Mouse (Mus musculus): Measurements from ENCODE around the gene Aldh1a3. TPM values are rescaled to one million over a fixed set of nuclear protein-coding genes. Genes with fewer than 3 reads are reported as not detected.

Aldh1a3 gene
- polyA plus RNA-seq, 1 experiment from 2014 or later, result 1.7 TPM

GRCm38 (mm10) chr7:66427053-66427436 is 272 bp downstream of the Aldh1a3 start:
- DNase-seq (ENCODE audit: low spot score) (no peak), ATAC-seq (peak; percentile 13; the same call in 1 of the 2 replicates)
- H3K9ac ChIP-seq (replicated peaks; ENCODE audit: low read depth), result no peak overlapping the region
- no peaks in the 10 kb centered on the region for H3K9me3 ChIP-seq (ENCODE audit: low read length)
- WGBS, result 2% methylated on average over 22 of the region's 23 CpGs
- H3K27ac ChIP-seq (ENCODE audit: low read length), result no peak overlapping the region
- H3K4me1 ChIP-seq (ENCODE audit: insufficient read depth, low read depth, low read length), result peaks cover 4% of the 10 kb centered on the region; the same call in 1 of the 2 replicates
- H3K36me3 ChIP-seq (ENCODE audit: insufficient read depth, low read length), result no peaks in the 10 kb centered on the region
- peak overlapping the region; percentile 44 for H3K4me3 ChIP-seq (ENCODE audit: low read depth, low read length)
- no peak for TF ChIP-seq EP300 (IDR thresholded peaks at IDR 0.05)
- TF ChIP-seq CTCF (IDR thresholded peaks at IDR 0.05), result no peak
- peak overlapping the region; percentile 82 for H3K4me2 ChIP-seq (replicated peaks; ENCODE audit: low read depth, low read length)
- peaks cover 34% of the 10 kb centered on the region for H3K27me3 ChIP-seq (replicated peaks; ENCODE audit: insufficient read depth, low read length)

GRCm38 (mm10) chr7:66421903-66422302 is 5.4 kb downstream of the Aldh1a3 start:
- peaks cover 17% of the 10 kb centered on the region for H3K27me3 ChIP-seq (replicated peaks; ENCODE audit: insufficient read depth, low read length)
- no peak overlapping the region for H3K4me3 ChIP-seq (ENCODE audit: low read depth, low read length)
- ATAC-seq, result no peak
- TF ChIP-seq EP300 (IDR thresholded peaks at IDR 0.05) (no peak), CTCF (IDR thresholded peaks at IDR 0.05) (no peak)
- no peak overlapping the region for H3K27ac ChIP-seq (ENCODE audit: low read length)
- H3K4me2 ChIP-seq (replicated peaks; ENCODE audit: low read depth, low read length), result no peak overlapping the region
- DNase-seq (ENCODE audit: low spot score), result no peak
- H3K36me3 ChIP-seq (ENCODE audit: insufficient read depth, low read length), result no peaks in the 10 kb centered on the region
- WGBS, result 67% methylated on average over 8 of the region's 8 CpGs
- no peaks in the 10 kb centered on the region for H3K9me3 ChIP-seq (ENCODE audit: low read length)
- H3K9ac ChIP-seq (replicated peaks; ENCODE audit: low read depth), result no peak overlapping the region
- H3K4me1 ChIP-seq (ENCODE audit: insufficient read depth, low read depth, low read length), result no peaks in the 10 kb centered on the region; the same call in 1 of the 2 replicates

- H3K9ac ChIP-seq (replicated peaks; ENCODE audit: low read depth), result no peak overlapping the region
- no peak overlapping the region for H3K4me3 ChIP-seq (ENCODE audit: low read depth, low read length)
- H3K4me2 ChIP-seq (replicated peaks; ENCODE audit: low read depth, low read length), result no peak overlapping the region
- no peak for TF ChIP-seq EP300 (IDR thresholded peaks at IDR 0.05)
- no peak for TF ChIP-seq CTCF (IDR thresholded peaks at IDR 0.05)
- H3K9me3 ChIP-seq (ENCODE audit: low read length), result no peaks in the 10 kb centered on the region
- no peaks in the 10 kb centered on the region for H3K4me1 ChIP-seq (ENCODE audit: insufficient read depth, low read depth, low read length)
- H3K27ac ChIP-seq (ENCODE audit: low read length), result no peak overlapping the region
- ATAC-seq (no peak), DNase-seq (ENCODE audit: low spot score) (no peak)
- no peaks in the 10 kb centered on the region for H3K27me3 ChIP-seq (replicated peaks; ENCODE audit: insufficient read depth, low read length)
- H3K36me3 ChIP-seq (ENCODE audit: insufficient read depth, low read length), result no peaks in the 10 kb centered on the region
- 40% methylated on average over 12 of the region's 12 CpGs for WGBS
These were observed 8.3 kb downstream of the Aldh1a3 start for GRCm38 (mm10) chr7:66418981-66419380.

- no peaks in the 10 kb centered on the region for H3K27me3 ChIP-seq (replicated peaks; ENCODE audit: insufficient read depth, low read length)
- WGBS, result 60% methylated on average over 4 of the region's 4 CpGs
These were observed 10.5 kb downstream of the Aldh1a3 start for GRCm38 (mm10) chr7:66416829-66417228.

GRCm38 (mm10) chr7:66413093-66413492 is 14.2 kb downstream of the Aldh1a3 start:
- DNase-seq (ENCODE audit: low spot score), result no peak
- 75% methylated on average over 7 of the region's 7 CpGs for WGBS
- no peak overlapping the region for H3K4me3 ChIP-seq (ENCODE audit: low read depth, low read length)
- TF ChIP-seq EP300 (IDR thresholded peaks at IDR 0.05) (no peak), CTCF (IDR thresholded peaks at IDR 0.05) (no peak)
- H3K27me3 ChIP-seq (replicated peaks; ENCODE audit: insufficient read depth, low read length), result no peaks in the 10 kb centered on the region
- no peak overlapping the region for H3K4me2 ChIP-seq (replicated peaks; ENCODE audit: low read depth, low read length)
- no peaks in the 10 kb centered on the region for H3K9me3 ChIP-seq (ENCODE audit: low read length)
- no peaks in the 10 kb centered on the region for H3K4me1 ChIP-seq (ENCODE audit: insufficient read depth, low read depth, low read length)
- no peak for ATAC-seq
- no peaks in the 10 kb centered on the region for H3K36me3 ChIP-seq (ENCODE audit: insufficient read depth, low read length)
- H3K9ac ChIP-seq (replicated peaks; ENCODE audit: low read depth), result no peak overlapping the region
- H3K27ac ChIP-seq (ENCODE audit: low read length), result no peak overlapping the region

More at GRCm38 (mm10) chr7:66416829-66417228, 10.5 kb downstream of the Aldh1a3 start:
- no peak for TF ChIP-seq CTCF (IDR thresholded peaks at IDR 0.05)
- no peak for TF ChIP-seq EP300 (IDR thresholded peaks at IDR 0.05)
- Histone ChIP-seq H3K4me2 (replicated peaks; ENCODE audit: low read depth, low read length) (no peak overlapping the region), H3K4me3 (ENCODE audit: low read depth, low read length) (no peak overlapping the region), H3K9me3 (ENCODE audit: low read length) (no peaks in the 10 kb centered on the region), H3K4me1 (ENCODE audit: insufficient read depth, low read depth, low read length) (no peaks in the 10 kb centered on the region), H3K9ac (replicated peaks; ENCODE audit: low read depth) (no peak overlapping the region), H3K27ac (ENCODE audit: low read length) (no peak overlapping the region), H3K36me3 (ENCODE audit: insufficient read depth, low read length) (no peaks in the 10 kb centered on the region)
- no peak for DNase-seq (ENCODE audit: low spot score)
- no peak for ATAC-seq

- Histone ChIP-seq H3K27me3 (replicated peaks; ENCODE audit: insufficient read depth, low read length) (no peaks in the 10 kb centered on the region), H3K27ac (ENCODE audit: low read length) (no peak overlapping the region), H3K4me1 (ENCODE audit: insufficient read depth, low read depth, low read length) (no peaks in the 10 kb centered on the region), H3K4me3 (ENCODE audit: low read depth, low read length) (no peak overlapping the region), H3K9me3 (ENCODE audit: low read length) (no peaks in the 10 kb centered on the region), H3K4me2 (replicated peaks; ENCODE audit: low read depth, low read length) (no peak overlapping the region), H3K9ac (replicated peaks; ENCODE audit: low read depth) (no peak overlapping the region), H3K36me3 (ENCODE audit: insufficient read depth, low read length) (no peaks in the 10 kb centered on the region)
- DNase-seq (ENCODE audit: low spot score) (peak; percentile 71), ATAC-seq (peak; percentile 36; the same call in 1 of the 2 replicates)
- 63% methylated on average over 6 of the region's 6 CpGs for WGBS
- TF ChIP-seq CTCF (IDR thresholded peaks at IDR 0.05) (peak; percentile 93), EP300 (IDR thresholded peaks at IDR 0.05) (no peak)
These were observed 17.9 kb downstream of the Aldh1a3 start for GRCm38 (mm10) chr7:66409433-66409832.

GRCm38 (mm10) chr7:66406971-66407370 is 20.3 kb downstream of the Aldh1a3 start:
- no peak overlapping the region for H3K27ac ChIP-seq (ENCODE audit: low read length)
- H3K4me3 ChIP-seq (ENCODE audit: low read depth, low read length), result no peak overlapping the region
- H3K4me1 ChIP-seq (ENCODE audit: insufficient read depth, low read depth, low read length), result no peaks in the 10 kb centered on the region
- no peaks in the 10 kb centered on the region for H3K9me3 ChIP-seq (ENCODE audit: low read length)
- ATAC-seq (no peak), DNase-seq (ENCODE audit: low spot score) (no peak)
- no peaks in the 10 kb centered on the region for H3K27me3 ChIP-seq (replicated peaks; ENCODE audit: insufficient read depth, low read length)
- no peak for TF ChIP-seq CTCF (IDR thresholded peaks at IDR 0.05)
- TF ChIP-seq EP300 (IDR thresholded peaks at IDR 0.05), result no peak
- 47% methylated on average over 8 of the region's 8 CpGs for WGBS
- H3K4me2 ChIP-seq (replicated peaks; ENCODE audit: low read depth, low read length), result no peak overlapping the region
- H3K36me3 ChIP-seq (ENCODE audit: insufficient read depth, low read length), result no peaks in the 10 kb centered on the region
- H3K9ac ChIP-seq (replicated peaks; ENCODE audit: low read depth), result no peak overlapping the region

Measured in lung, postnatal 0 days (tissue).